Mouse (Mus musculus) cerebellum, adult 11 months (tissue): ENCODE data around the gene Gucy2e.

Source experiments
- DNase-seq: peaks from one replicate; pipeline ENCODE4 v3.0.0; 2022

The Gucy2e gene

GRCm38 (mm10) chr11:69169313-69169712, 67.5 kb downstream of the Gucy2e start:
- DNase-seq = no peak
